Mouse (Mus musculus): ENCODE measurements around the gene Catsperg1. TPM values are rescaled to one million over a fixed set of nuclear protein-coding genes. Genes with fewer than 3 reads are reported as not detected.
"Not testable (repeated sequence)": the region's sequence is repeated elsewhere in the genome, so short reads cannot be mapped to it uniquely, and the experiment has no call there.

Gene Catsperg1
- polyA plus RNA-seq, 1 experiment, result 0.19 TPM

DNA sequence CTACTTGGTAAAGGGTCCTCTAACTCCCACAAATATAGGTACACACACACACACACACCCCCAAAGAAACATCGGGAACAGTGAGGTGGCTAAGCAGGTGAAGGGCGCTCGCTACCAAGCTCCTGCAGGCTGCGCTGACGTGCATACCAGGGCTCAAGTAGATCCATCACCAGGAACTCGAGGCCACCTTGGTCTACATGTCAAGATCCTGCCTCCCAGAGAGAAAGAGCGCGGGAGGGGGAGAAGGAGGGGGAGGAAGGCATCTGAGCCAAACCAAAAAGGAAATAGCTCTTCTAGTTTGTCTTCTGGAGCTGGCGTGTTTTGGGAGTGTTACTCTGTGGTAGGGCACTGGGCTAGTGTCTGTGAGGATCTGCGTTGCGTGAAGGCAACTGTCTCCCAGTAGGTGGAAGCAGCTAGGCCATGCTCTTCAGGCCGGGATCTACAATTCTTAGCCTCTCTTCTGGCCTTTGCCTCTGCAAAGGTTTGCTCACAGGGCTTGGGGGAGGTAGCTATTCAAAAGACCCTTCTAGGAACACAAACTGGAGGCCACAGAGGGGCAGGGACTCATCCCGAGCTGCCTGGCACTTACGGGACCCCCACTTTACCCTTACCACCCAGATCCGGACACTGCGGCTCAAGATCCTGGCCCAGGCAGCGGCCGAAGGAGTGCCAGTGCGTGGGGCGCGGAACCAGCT lies 32.9 kb upstream of the Catsperg1 start:
- peaks cover 61% of the 10 kb centered on the region for H3K4me1 ChIP-seq
- no peak overlapping the region for H3K4me3 ChIP-seq (replicated peaks)
- TF ChIP-seq FLI1 (IDR thresholded peaks at IDR 0.05; ENCODE audit: low read length), result no peak
- TF ChIP-seq GATA1 (IDR thresholded peaks at IDR 0.05; ENCODE audit: borderline replicate concordance, low read length), result no peak
- peaks cover 75% of the 10 kb centered on the region for H3K36me3 ChIP-seq (replicated peaks; ENCODE audit: low read length)
- H3K27me3 ChIP-seq (replicated peaks), result no peaks in the 10 kb centered on the region
- H3K9me3 ChIP-seq, result no peaks in the 10 kb centered on the region

DNA sequence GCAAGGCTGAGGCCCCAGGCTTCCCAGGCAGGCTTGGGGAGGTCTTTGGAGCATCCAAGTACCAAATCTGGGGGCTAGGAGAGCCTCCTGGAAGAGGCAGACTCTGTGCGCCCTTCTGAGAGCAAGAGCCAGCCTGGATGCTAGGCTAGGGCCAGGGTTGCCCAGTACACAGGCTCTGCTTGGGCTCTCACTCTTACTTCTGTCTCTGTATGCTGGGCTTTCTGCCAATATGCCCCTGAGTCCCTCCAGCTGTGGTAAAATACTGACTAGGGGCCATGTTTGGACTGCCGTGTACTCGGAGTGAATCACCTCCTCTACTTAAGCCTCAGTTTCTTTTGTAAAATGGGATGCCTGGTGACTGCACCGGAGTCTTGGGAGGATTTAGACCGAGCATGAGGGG lies 32.2 kb upstream of the Catsperg1 start:
- Histone ChIP-seq H3K4me3 (replicated peaks) (no peak overlapping the region), H3K9me3 (no peaks in the 10 kb centered on the region), H3K4me1 (peaks cover 63% of the 10 kb centered on the region), H3K36me3 (replicated peaks; ENCODE audit: low read length) (peaks cover 82% of the 10 kb centered on the region), H3K27me3 (replicated peaks) (no peaks in the 10 kb centered on the region)
- no peak for TF ChIP-seq GATA1 (IDR thresholded peaks at IDR 0.05; ENCODE audit: borderline replicate concordance, low read length)
- TF ChIP-seq FLI1 (IDR thresholded peaks at IDR 0.05; ENCODE audit: low read length), result no peak

DNA sequence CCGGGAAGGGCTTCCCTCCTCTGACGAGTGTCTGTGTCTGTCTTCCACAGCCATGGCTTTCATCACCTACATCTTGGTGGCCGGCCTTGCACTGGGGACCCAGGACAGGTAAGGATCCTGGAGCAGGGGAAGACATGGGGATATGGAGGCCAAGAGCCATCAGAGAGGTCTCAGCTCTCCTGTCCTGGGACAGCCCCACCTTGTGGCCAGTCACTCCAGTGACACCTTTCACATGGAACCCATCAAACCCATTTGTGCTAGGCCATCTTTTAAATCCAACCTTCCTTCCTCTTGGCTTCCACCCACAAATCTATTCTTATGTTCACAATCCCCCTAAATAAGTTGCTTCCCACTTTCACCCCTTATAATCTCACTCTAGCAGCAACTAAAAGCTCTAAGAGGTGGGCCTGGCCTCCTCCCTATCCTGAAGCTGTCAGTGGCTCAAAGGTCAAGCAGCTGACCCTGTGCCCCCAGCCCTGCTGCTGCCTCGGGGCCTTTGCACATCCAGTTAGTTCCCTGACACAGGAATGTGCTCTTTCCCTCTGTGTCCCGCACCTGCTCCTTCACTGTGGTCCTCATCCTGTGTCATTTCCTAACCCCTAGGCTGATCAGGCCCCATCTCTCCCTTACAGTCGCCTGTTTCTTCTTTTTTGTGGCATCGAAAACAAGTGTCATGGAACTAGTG lies 31.0 kb upstream of the Catsperg1 start:
- TF ChIP-seq GATA1 (IDR thresholded peaks at IDR 0.05; ENCODE audit: borderline replicate concordance, low read length) (no peak), FLI1 (IDR thresholded peaks at IDR 0.05; ENCODE audit: low read length) (no peak)
- Histone ChIP-seq H3K27me3 (replicated peaks) (no peaks in the 10 kb centered on the region), H3K9me3 (no peaks in the 10 kb centered on the region), H3K36me3 (replicated peaks; ENCODE audit: low read length) (peaks cover 91% of the 10 kb centered on the region), H3K4me3 (replicated peaks) (no peak overlapping the region), H3K4me1 (peaks cover 75% of the 10 kb centered on the region)

- TF ChIP-seq FLI1 (IDR thresholded peaks at IDR 0.05; ENCODE audit: low read length) (peak; percentile 44; the same call in 1 of the 2 replicates), GATA1 (IDR thresholded peaks at IDR 0.05; ENCODE audit: borderline replicate concordance, low read length) (no peak)
- Histone ChIP-seq H3K36me3 (replicated peaks; ENCODE audit: low read length) (peaks cover 30% of the 10 kb centered on the region), H3K4me1 (peaks cover 84% of the 10 kb centered on the region), H3K4me3 (replicated peaks) (peak within 1 kb of the TSS; percentile 95), H3K9me3 (no peaks in the 10 kb centered on the region), H3K27me3 (replicated peaks) (no peaks in the 10 kb centered on the region)
Observed at GRCm38 (mm10) chr7:29238019-29238967, 24.5 kb upstream of the Catsperg1 start, which contains the start of gene Yif1b. Gene Yif1b, plus strand, starts transcription at chr7:29238329.

DNA sequence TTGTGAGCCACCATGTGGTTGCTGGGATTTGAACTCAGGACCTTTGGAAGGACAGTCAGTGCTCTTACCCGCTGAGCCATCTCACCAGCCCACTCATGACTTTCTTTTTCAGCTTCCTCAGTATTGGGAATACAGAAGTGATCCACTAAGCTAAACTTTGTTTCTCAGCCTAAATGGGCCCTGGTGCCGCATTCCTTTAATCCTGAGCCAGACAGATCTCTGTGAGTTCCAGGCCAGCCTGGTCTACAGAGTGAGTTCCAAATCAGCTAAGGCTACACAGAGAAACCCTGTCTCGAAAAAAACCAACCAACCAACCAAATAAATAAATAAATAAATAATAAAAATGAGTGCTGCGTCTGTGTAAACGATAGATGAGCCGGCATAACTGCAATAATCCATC lies 23.8 kb upstream of the Catsperg1 start:
- peaks cover 24% of the 10 kb centered on the region for H3K36me3 ChIP-seq (replicated peaks; ENCODE audit: low read length)
- H3K9me3 ChIP-seq; H3K27me3 ChIP-seq (replicated peaks): not testable (repeated sequence)
- H3K4me3 ChIP-seq (replicated peaks), result peak overlapping the region; percentile 95
- peaks cover 83% of the 10 kb centered on the region for H3K4me1 ChIP-seq

DNA sequence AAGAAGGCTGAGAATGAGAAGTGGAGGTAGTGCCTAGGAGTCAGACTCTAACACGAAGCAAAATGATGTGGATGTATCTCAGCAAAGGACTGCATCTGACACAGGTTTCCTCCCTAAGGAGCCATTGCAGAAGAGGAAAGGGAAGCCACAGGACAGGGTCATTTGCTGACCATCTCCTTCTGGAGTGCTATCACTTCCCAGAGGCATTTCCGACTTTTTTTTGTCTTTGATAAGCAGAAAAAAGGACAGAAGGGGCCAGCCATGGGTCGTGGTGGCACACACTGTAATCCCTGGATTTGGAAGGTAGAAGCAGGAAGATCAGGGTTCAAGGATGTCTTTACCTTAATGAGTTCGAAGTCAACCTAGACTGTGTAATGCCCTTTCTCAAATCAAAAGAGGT lies 22.8 kb upstream of the Catsperg1 start:
- peaks cover 83% of the 10 kb centered on the region for H3K4me1 ChIP-seq
- H3K36me3 ChIP-seq (replicated peaks; ENCODE audit: low read length), result peaks cover 16% of the 10 kb centered on the region
- TF ChIP-seq FLI1 (IDR thresholded peaks at IDR 0.05; ENCODE audit: low read length) (no peak), GATA1 (IDR thresholded peaks at IDR 0.05; ENCODE audit: borderline replicate concordance, low read length) (no peak)
- no peaks in the 10 kb centered on the region for H3K9me3 ChIP-seq
- no peaks in the 10 kb centered on the region for H3K27me3 ChIP-seq (replicated peaks)
- peak overlapping the region; percentile 30 for H3K4me3 ChIP-seq (replicated peaks)

- Histone ChIP-seq H3K27me3 (replicated peaks) (no peaks in the 10 kb centered on the region), H3K4me1 (peaks cover 83% of the 10 kb centered on the region), H3K36me3 (replicated peaks; ENCODE audit: low read length) (peaks cover 10% of the 10 kb centered on the region), H3K4me3 (replicated peaks) (no peak overlapping the region), H3K9me3 (no peaks in the 10 kb centered on the region)
- TF ChIP-seq GATA1 (IDR thresholded peaks at IDR 0.05; ENCODE audit: borderline replicate concordance, low read length) (no peak), FLI1 (IDR thresholded peaks at IDR 0.05; ENCODE audit: low read length) (no peak)
Observed at GRCm38 (mm10) chr7:29234661-29235060, 20.8 kb upstream of the Catsperg1 start.

DNA sequence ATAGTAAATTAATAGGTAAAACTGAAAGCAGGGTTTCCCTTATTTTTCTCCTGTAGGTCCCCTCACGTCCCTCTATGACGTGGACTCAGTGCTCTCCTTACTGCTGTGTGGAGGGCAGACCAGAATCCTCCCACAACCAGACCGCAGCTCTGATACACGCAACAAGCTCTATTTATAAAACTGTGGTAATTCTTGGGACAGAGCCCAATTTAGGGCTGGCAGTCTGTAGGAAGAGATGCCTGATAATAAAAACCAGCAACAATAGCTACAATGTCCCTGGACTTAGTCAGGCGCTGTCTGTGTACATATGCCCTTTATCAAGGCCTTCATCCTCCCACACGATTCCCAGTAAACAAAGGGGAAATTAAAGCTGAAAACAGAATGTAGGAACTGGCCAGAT lies 19.9 kb upstream of the Catsperg1 start:
- Histone ChIP-seq H3K4me1 (peaks cover 84% of the 10 kb centered on the region), H3K27me3 (replicated peaks) (no peaks in the 10 kb centered on the region), H3K4me3 (replicated peaks) (peak overlapping the region; percentile 97), H3K36me3 (replicated peaks; ENCODE audit: low read length) (peaks cover 20% of the 10 kb centered on the region), H3K9me3 (no peaks in the 10 kb centered on the region)
- TF ChIP-seq FLI1 (IDR thresholded peaks at IDR 0.05; ENCODE audit: low read length), result no peak
- TF ChIP-seq GATA1 (IDR thresholded peaks at IDR 0.05; ENCODE audit: borderline replicate concordance, low read length), result peak; percentile 23; the same call in 2 of the 3 replicates

DNA sequence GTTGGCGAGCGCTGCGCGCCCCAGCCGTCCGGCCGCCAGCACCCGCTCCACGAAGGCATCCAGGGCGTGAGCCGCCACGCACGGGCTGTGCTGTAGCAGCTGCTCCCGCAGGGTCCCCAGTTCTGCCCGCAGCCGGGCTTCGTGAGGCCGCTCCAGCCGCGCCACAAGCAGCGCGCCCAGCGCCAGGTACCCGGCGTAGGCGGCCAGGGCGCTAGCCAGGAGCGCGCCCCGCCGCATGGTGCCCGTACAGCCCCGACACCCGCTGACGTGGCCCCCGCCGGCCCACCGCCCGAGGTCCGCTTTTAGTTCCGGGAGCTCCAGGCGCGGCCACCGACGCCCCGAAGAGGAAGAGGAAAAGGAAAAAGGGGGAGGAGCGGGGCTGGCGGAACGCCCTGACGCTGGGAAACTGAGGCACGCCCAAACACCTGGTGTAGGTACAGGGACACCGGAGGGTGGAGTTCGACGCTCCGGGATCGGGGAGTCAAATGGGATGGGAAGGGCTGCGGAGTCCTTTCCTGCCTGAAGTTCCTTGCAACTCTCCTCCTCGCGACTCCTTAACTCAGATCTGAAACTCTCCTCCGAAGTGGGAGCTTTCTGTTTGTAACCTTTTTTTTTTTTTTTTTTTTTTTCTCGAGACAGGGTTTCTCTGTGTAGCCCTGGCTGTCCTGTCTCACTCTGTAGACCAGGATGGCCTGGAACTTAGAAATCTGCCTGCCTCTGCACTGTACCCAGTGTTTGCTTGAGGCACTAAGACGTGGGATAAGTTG lies 18.6 kb upstream of the Catsperg1 start, which contains the start of gene Kcnk6:
Gene Kcnk6, minus strand, starts transcription at position 269 of the 767 bp plus-strand sequence.
- Histone ChIP-seq H3K4me1 (peaks cover 90% of the 10 kb centered on the region), H3K36me3 (replicated peaks; ENCODE audit: low read length) (peaks cover 31% of the 10 kb centered on the region), H3K27me3 (replicated peaks) (no peaks in the 10 kb centered on the region), H3K4me3 (replicated peaks) (peak within 1 kb of the TSS; percentile 97), H3K9me3 (no peaks in the 10 kb centered on the region)
- TF ChIP-seq GATA1 (IDR thresholded peaks at IDR 0.05; ENCODE audit: borderline replicate concordance, low read length) (no peak), FLI1 (IDR thresholded peaks at IDR 0.05; ENCODE audit: low read length) (no peak)
